Mouse (Mus musculus) adrenal gland, adult 18-20 months (tissue): Measurements from ENCODE around the gene Eml1. TPM values are rescaled to one million over a fixed set of nuclear protein-coding genes. Genes with fewer than 3 reads are reported as not detected.
"Not testable (repeated sequence)": the region's sequence is repeated elsewhere in the genome, so short reads cannot be mapped to it uniquely, and the experiment has no call there.

Source experiments
- DNase-seq, 2 experiments: peaks; one replicate each; pipeline ENCODE4 v3.0.0; 2021 to 2022; ENCODE audit warnings: low spot score in 2 of 2
- total RNA-seq, 2 experiments: library from RNA; stranded (reverse); gene quantifications; 1 replicate in 1 of 2; 2 replicates in 1 of 2; pipeline ENCODE4 v1.2.3; 2021

Eml1 gene
- total RNA-seq, 2 experiments from 2014 or later: 19.7 to 19.9 TPM

DNA sequence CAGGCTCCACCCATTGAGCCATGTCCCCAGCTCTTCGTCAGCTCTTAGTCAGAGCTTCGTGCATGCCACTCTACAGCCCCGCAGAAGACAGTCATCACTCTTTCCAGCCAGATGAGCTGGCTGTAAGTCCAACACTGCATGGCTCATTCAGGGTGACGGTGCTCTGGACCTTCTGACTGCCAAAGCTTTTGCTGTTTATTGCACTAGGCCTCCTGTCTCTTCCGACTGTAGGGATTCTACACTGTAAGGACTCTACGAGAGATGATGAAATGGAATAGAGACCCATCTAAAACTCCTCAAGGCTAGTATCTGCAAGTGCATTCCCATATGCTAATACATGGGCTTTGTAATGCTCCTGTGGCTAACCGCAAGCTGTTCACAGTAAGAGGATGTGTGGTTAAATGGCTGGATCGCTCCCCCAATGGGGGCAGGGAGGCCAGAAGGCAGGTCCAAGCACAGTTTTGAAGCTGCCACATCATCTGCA is 82.8 kb downstream of the Eml1 start:
- DNase-seq: no peak

DNA sequence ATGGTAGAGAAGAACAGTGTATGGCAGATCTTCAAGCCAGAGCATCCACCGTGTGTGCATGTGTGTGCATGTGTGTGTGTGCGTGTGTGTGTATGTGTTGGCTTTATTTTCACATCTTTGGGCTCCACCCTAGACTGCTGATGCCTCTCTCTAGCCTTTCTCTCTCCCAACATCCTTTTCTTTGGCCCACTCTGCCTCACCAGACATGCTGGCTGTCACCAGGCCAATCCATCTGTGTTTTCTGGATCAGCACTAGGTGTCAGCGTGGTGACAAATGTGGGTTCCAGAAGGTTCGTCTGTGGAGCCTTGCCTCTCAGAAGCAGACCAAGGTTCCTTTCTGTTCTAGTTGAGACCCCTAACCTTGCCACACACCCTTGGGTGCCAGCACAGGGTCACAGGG is 84.2 kb downstream of the Eml1 start:
- DNase-seq: no peak

- DNase-seq: no peak
Measured at GRCm38 (mm10) chr12:108472898-108473297, 102.1 kb downstream of the Eml1 start.

DNA sequence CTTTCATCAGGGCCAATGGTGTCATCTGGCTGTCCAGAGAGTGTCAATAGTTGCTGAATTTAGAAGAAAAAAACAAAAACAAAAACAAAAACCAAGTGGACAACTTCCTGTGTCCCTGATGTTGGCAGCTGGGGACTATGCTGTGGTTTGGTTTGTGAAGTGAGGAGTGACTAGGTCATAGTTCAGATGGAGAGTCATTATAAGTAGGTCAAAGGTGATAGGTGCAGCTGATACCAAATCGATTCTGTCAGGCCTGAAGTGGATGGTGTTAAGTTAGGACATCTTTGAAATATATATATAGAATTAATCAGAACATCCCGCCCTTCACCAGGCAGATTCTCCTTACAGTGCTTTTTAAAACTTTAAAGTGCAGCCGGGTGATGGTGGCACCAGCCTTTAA is 103.7 kb downstream of the Eml1 start:
- DNase-seq: no peak

- DNase-seq: no peak
Measured at GRCm38 (mm10) chr12:108478714-108479113, 108.0 kb downstream of the Eml1 start.

- no peak for DNase-seq
Measured at GRCm38 (mm10) chr12:108480704-108481365, 110.1 kb downstream of the Eml1 start.

DNA sequence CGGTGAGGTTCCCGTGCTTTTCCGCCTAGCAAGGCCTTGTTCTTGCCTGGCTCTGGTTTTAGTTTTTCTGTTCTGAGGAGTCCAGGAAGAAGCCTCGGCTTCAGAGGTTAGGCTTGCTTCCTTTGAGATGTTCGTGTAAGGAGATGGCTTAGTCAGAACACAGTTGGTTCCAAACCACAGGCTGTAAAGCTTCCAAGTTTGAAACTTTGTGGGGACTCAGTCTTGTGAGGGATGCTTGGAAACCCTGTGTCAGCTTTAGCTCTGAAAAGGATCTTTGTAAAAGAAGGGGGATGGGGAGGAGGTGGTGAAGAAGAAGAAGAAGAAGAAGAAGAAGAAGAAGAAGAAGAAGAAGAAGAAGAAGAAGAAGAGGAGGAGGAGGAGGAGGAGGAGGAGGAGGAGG is 118.3 kb downstream of the Eml1 start:
- no peak for DNase-seq

GRCm38 (mm10) chr12:108489741-108490140 is 119.0 kb downstream of the Eml1 start:
- no peak for DNase-seq

DNA sequence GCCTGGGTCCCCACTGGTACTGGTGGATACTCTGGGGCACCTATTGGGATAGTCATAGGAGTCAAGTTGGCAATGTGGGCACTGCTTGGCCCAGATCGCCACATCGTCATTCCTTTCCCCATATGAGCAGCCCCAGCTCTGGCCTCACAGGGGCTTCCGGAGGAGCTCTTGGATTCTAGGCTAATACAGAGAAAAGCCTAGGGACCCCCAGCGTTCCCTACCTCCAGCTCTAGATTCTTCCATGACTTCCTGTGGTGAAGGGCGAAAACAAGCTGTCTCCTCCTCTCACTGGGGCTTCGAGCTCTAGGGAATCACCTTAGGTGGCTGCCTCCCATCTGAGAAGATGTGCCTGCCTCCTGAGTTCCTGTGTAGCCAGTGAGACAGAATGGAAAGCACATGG is 119.6 kb downstream of the Eml1 start:
- no peak for DNase-seq

- no peak for DNase-seq
Measured at GRCm38 (mm10) chr12:108490954-108491353, 120.2 kb downstream of the Eml1 start.

GRCm38 (mm10) chr12:108494011-108494541 is 123.3 kb downstream of the Eml1 start:
- peak in 1 of 2 experiments; percentile 47 for DNase-seq

DNA sequence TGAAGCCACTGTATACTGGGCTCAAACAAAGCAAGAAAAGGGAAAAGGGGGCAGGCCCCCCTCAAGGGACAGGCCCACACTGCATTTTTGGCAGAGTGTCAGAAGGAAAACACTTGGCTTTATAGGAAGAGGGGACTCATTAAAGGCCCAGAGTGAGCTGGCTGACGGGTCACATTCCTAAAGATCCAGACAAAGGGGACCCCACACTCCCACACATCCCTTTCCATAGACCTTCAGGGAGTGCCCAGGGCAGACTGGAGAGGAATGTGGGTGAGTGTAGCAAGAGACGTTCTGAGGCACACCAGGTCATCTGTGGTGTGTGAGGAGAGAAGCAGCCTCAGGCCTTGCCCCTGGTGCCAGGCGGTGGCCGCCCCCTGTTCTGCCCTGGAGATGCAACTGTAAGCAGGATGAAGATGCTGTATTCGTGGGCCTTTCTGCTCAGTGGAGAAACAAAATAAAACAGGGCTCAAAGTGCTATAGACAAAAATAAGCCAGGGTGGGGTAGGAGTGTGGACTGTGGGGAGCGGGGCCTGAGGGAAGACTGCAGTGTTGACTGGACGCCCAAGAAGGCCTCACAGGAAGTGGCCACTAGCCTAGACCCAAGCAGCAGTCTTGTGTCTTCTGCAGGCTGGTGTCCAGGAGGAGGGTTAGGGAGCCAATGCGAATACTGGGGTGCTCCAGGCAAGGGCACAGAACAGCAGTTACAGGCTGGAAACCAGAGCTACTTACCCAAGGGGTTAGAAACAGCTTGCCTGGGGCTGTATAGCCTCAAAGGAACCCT is 124.9 kb downstream of the Eml1 start:
- DNase-seq: no peak

DNA sequence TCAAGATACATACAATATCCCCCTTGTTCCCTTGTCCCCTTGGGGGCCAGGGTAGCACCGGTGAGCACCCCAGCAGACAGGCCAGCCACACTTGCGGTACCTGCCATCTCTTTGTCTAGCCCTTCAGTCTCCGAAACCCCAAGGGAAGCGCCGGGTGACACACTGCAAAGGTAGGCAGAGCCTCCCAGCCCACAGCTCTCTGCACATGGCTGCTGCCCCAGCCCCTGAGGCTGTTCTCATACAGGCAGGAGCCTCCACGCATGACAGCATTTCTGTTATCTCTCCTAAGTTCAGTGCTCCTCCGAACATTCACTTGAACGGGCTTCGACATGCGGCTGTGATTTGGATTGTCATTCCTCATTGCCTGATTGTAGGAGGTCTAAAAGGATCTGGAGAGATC is 132.3 kb downstream of the Eml1 start:
- no peak for DNase-seq

GRCm38 (mm10) chr12:108503582-108503981 is 132.8 kb downstream of the Eml1 start:
- DNase-seq: no peak

GRCm38 (mm10) chr12:108505846-108506245 is 135.1 kb downstream of the Eml1 start:
- no peak for DNase-seq

- DNase-seq: not testable (repeated sequence)
Measured at GRCm38 (mm10) chr12:108507046-108507445, 136.3 kb downstream of the Eml1 start.

DNA sequence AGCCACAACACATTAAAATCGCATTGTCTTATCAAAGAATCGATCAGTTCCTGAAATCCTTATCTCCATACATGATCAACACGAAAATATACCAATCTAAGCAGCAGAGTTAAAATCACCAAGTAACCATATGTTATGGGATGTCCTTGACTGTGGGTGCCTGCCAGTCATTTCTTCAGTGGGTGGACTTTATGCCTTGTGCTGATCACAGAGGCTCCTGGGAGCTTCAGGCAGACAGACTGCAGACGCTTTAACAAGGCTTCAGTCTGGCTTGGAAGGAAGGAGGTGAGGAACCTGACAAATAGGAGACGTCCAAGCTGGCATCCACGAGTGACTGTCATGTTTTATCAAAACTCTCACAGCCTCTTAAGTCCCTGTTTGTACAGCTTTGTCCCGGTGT is 139.8 kb downstream of the Eml1 start:
- DNase-seq: no peak

GRCm38 (mm10) chr12:108511009-108511408 is 140.3 kb downstream of the Eml1 start:
- DNase-seq: no peak

GRCm38 (mm10) chr12:108515464-108515863 is 144.7 kb downstream of the Eml1 start:
- DNase-seq: no peak

DNA sequence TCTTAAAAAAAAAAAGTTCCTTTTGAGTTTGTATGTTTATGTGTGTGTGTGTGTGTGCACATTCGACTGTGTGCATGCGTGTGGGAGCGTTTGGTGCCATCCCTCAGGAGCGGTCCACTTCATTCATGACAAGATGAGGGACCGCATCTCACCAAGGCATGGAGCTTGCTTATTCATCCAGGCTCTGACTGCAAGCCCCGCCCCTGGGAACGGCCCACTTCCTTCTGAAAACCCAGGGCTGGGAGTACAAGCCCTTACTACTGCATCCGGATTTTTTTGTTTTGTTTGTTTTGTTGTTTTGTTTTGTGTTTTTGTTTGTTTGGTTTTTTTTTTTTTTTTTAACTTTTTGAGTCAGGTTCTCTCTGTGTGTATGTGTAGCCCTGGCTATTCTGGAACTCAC is 148.6 kb downstream of the Eml1 start:
- DNase-seq: no peak

- no peak for DNase-seq
Measured at GRCm38 (mm10) chr12:108529214-108529613, 158.5 kb downstream of the Eml1 start.

- no peak for DNase-seq
Measured at GRCm38 (mm10) chr12:108534484-108534883, 163.7 kb downstream of the Eml1 start.
